Mouse (Mus musculus) lung, embryonic 16.5 days (tissue): ENCODE results near the gene 6030468B19Rik. TPM values are rescaled to one million over a fixed set of nuclear protein-coding genes. Genes with fewer than 3 reads are reported as not detected.
A peak's percentile ranks its signal among the peaks of the same experiment; 100 is the strongest.

Source experiments
- ATAC-seq: fragments of 200-750 bp; cut with Nextera tagmentation; 2 replicates; pipeline ENCODE4 v1.8.0; 2017; ENCODE audit warnings: low read depth, mild to moderate bottlenecking, moderate library complexity
- H3K27ac ChIP-seq: fragments of 300-500 bp; sonication (generic); 2 replicates; pipeline ENCODE4 v1.5.1; 2014; ENCODE audit warnings: mild to moderate bottlenecking, control low read depth, low read length
- H3K27me3 ChIP-seq: fragments of 300-500 bp; sonication (generic); 2 replicates; pipeline ENCODE4 v1.6.1; 2014; ENCODE audit warnings: low read depth, low read length, mixed read lengths; ENCODE audit not compliant: control insufficient read depth, insufficient read depth
- H3K36me3 ChIP-seq: fragments of 300-500 bp; sonication (generic); 2 replicates; pipeline ENCODE4 v1.6.1; 2014; ENCODE audit warnings: low read length; ENCODE audit not compliant: control insufficient read depth, insufficient read depth
- H3K4me1 ChIP-seq: fragments of 300-500 bp; sonication (generic); replicated peaks from 2 replicates; pipeline ENCODE4 v1.6.1; 2014; ENCODE audit warnings: low read length, mixed read lengths; ENCODE audit not compliant: control insufficient read depth, insufficient read depth
- H3K4me2 ChIP-seq: fragments of 300-500 bp; sonication (generic); 2 replicates; pipeline ENCODE4 v1.6.1; 2014; ENCODE audit warnings: low read depth, low read length, control low read depth
- H3K4me3 ChIP-seq: fragments of 300-500 bp; sonication (generic); 2 replicates; pipeline ENCODE4 v1.5.1; 2014; ENCODE audit warnings: mild to moderate bottlenecking, low read length, control low read depth
- H3K9ac ChIP-seq: fragments of 300-500 bp; sonication (generic); 2 replicates; pipeline ENCODE4 v1.6.1; 2014; ENCODE audit warnings: low read length, control low read depth
- H3K9me3 ChIP-seq: fragments of 300-500 bp; sonication (generic); 2 replicates; pipeline ENCODE4 v1.6.1; 2016; ENCODE audit warnings: low read length; ENCODE audit not compliant: control insufficient read depth
- WGBS: fragments of 180-500 bp; shearing (Covaris S2); extraction: QIAGEN DNeasy Blood & Tissue Kit; methylation state at CpG from one replicate; pipeline ENCODE4 v1.1.7; 2014; 5-methylcytosine and 5-hydroxymethylcytosine counted together
- polyA plus RNA-seq: library from polyadenylated mRNA; unstranded; fragments of >200 nt; fragmentation: Nextera tagmentation; extraction: Ambion mirVana; gene quantifications from 2 replicates; pipeline ENCODE4 v1.2.1, GENCODE M21; 2015

Gene 6030468B19Rik
- polyA plus RNA-seq, 1 experiment from 2014 or later = 0.14 TPM

- H3K9me3 ChIP-seq = no peaks in the 10 kb centered on the region
- no peak overlapping the region for H3K9ac ChIP-seq
- no peak overlapping the region for H3K27ac ChIP-seq
- 63% methylated on average over 2 of the region's 2 CpGs for WGBS
- no peak for ATAC-seq
- no peaks in the 10 kb centered on the region for H3K27me3 ChIP-seq
- H3K4me2 ChIP-seq = no peak overlapping the region
- H3K4me1 ChIP-seq = peaks cover 5% of the 10 kb centered on the region
- no peak overlapping the region for H3K4me3 ChIP-seq
- no peaks in the 10 kb centered on the region for H3K36me3 ChIP-seq
Observed at GRCm38 (mm10) chr11:117838572-117838971, 41.1 kb downstream of the 6030468B19Rik start.

- H3K27ac ChIP-seq = no peak overlapping the region
- no peaks in the 10 kb centered on the region for H3K27me3 ChIP-seq
- no peak overlapping the region for H3K9ac ChIP-seq
- H3K4me3 ChIP-seq = no peak overlapping the region
- H3K4me2 ChIP-seq = no peak overlapping the region
- peaks cover 5% of the 10 kb centered on the region for H3K4me1 ChIP-seq
- ATAC-seq = no peak
- no peaks in the 10 kb centered on the region for H3K9me3 ChIP-seq
- H3K36me3 ChIP-seq = no peaks in the 10 kb centered on the region
- WGBS = 85% methylated on average over 1 of the region's 1 CpGs
Observed at GRCm38 (mm10) chr11:117839021-117839420, 41.6 kb downstream of the 6030468B19Rik start.

- Histone ChIP-seq H3K4me1 (peaks cover 5% of the 10 kb centered on the region), H3K4me3 (no peak overlapping the region), H3K9me3 (no peaks in the 10 kb centered on the region), H3K9ac (no peak overlapping the region), H3K36me3 (no peaks in the 10 kb centered on the region), H3K27ac (no peak overlapping the region), H3K4me2 (no peak overlapping the region), H3K27me3 (no peaks in the 10 kb centered on the region)
- WGBS = 61% methylated on average over 1 of the region's 1 CpGs
- ATAC-seq = no peak
Observed at GRCm38 (mm10) chr11:117840910-117841309, 43.5 kb downstream of the 6030468B19Rik start.

DNA sequence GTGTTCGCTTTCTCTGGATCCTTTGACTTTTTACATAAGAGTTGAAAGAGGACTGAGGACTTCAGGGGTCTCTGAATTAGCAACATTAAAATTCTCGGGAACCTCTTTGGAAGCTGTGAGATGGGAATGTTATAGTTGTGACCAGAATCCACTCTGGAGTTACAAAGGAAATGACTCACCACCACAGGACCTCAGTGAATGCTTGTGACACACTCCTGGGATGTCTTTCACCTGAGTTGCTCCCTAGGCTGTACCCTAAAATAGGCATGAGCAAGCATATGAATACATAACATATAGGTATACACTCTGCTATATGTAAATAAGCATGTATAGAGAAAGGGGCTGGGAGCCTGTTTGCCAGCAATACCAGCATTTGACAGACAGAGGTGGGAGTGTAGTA, 46.0 kb downstream of the 6030468B19Rik start:
- H3K9me3 ChIP-seq = no peaks in the 10 kb centered on the region
- WGBS = 85% methylated on average over 2 of the region's 2 CpGs
- no peak overlapping the region for H3K4me2 ChIP-seq
- H3K27me3 ChIP-seq = no peaks in the 10 kb centered on the region
- ATAC-seq = no peak
- peaks cover 8% of the 10 kb centered on the region for H3K4me1 ChIP-seq
- no peak overlapping the region for H3K4me3 ChIP-seq
- H3K27ac ChIP-seq = no peak overlapping the region
- H3K9ac ChIP-seq = no peak overlapping the region
- no peaks in the 10 kb centered on the region for H3K36me3 ChIP-seq

GRCm38 (mm10) chr11:117844997-117845396, 47.5 kb downstream of the 6030468B19Rik start:
- Histone ChIP-seq H3K4me3 (no peak overlapping the region), H3K4me1 (peaks cover 13% of the 10 kb centered on the region), H3K9me3 (no peaks in the 10 kb centered on the region), H3K27me3 (no peaks in the 10 kb centered on the region), H3K36me3 (no peaks in the 10 kb centered on the region), H3K27ac (0 out of 2 replicates have a peak overlapping the region, but pooled peaks have one; percentile 3), H3K9ac (no peak overlapping the region), H3K4me2 (no peak overlapping the region)
- no peak for ATAC-seq
- WGBS = 54% methylated on average over 2 of the region's 2 CpGs

DNA sequence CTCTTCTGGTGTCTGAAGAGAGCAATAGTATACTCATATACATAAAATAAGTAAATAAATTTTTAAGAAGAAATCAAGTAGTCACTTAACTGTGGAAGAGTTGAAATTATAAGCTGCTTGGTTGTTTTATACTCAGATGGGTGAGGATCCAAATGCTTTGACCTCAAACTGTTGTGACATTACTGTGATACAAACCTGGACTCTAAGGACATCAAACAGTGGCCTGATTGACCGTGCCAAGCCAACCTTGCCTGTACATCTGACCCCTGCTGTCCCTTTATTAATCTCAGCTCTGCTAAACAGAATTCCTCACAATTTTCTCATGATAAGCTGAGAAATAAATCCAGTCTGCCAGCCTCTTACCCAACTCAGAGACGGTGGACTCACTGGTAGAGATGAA, 48.2 kb downstream of the 6030468B19Rik start:
- no peak overlapping the region for H3K4me2 ChIP-seq
- no peak overlapping the region for H3K4me3 ChIP-seq
- WGBS = 77% methylated on average over 2 of the region's 2 CpGs
- no peak overlapping the region for H3K9ac ChIP-seq
- no peak for ATAC-seq
- H3K36me3 ChIP-seq = no peaks in the 10 kb centered on the region
- no peaks in the 10 kb centered on the region for H3K27me3 ChIP-seq
- H3K4me1 ChIP-seq = peaks cover 19% of the 10 kb centered on the region
- no peak overlapping the region for H3K27ac ChIP-seq
- H3K9me3 ChIP-seq = no peaks in the 10 kb centered on the region

- H3K4me2 ChIP-seq = no peak overlapping the region
- H3K27me3 ChIP-seq = no peaks in the 10 kb centered on the region
- no peak for ATAC-seq
- no peaks in the 10 kb centered on the region; the same call in 1 of the 2 replicates for H3K36me3 ChIP-seq
- H3K9ac ChIP-seq = no peak overlapping the region
- no peak overlapping the region for H3K27ac ChIP-seq
- 42% methylated on average over 5 of the region's 5 CpGs for WGBS
- H3K4me1 ChIP-seq = peaks cover 23% of the 10 kb centered on the region
- no peaks in the 10 kb centered on the region for H3K9me3 ChIP-seq
- H3K4me3 ChIP-seq = no peak overlapping the region
Observed at GRCm38 (mm10) chr11:117846640-117847039, 49.2 kb downstream of the 6030468B19Rik start.

- H3K27ac ChIP-seq = peak overlapping the region; percentile 99
- 62% methylated on average over 7 of the region's 7 CpGs for WGBS
- no peaks in the 10 kb centered on the region for H3K27me3 ChIP-seq
- H3K9me3 ChIP-seq = no peaks in the 10 kb centered on the region
- H3K4me2 ChIP-seq = peak overlapping the region; percentile 60
- peak overlapping the region; percentile 89 for H3K9ac ChIP-seq
- H3K4me1 ChIP-seq = peaks cover 23% of the 10 kb centered on the region
- ATAC-seq = no peak
- H3K4me3 ChIP-seq = peak overlapping the region; percentile 75
- H3K36me3 ChIP-seq = peaks cover 1% of the 10 kb centered on the region; the same call in 1 of the 2 replicates
Observed at GRCm38 (mm10) chr11:117847593-117848215, 50.2 kb downstream of the 6030468B19Rik start.

- H3K27me3 ChIP-seq = no peaks in the 10 kb centered on the region
- ATAC-seq = peak; percentile 86
- no peaks in the 10 kb centered on the region for H3K9me3 ChIP-seq
- H3K4me2 ChIP-seq = peak overlapping the region; percentile 60
- peaks cover 8% of the 10 kb centered on the region for H3K36me3 ChIP-seq
- WGBS = 4% methylated on average over 19 of the region's 19 CpGs
- peaks cover 23% of the 10 kb centered on the region for H3K4me1 ChIP-seq
- peak overlapping the region; percentile 75 for H3K4me3 ChIP-seq
- peak overlapping the region; percentile 99 for H3K27ac ChIP-seq
- peak overlapping the region; percentile 89 for H3K9ac ChIP-seq
Observed at GRCm38 (mm10) chr11:117848271-117848984, 51.0 kb downstream of the 6030468B19Rik start.
